Mouse (Mus musculus) brown adipose tissue, adult 24 weeks (tissue): ENCODE results near the gene Gm12355. TPM values are rescaled to one million over a fixed set of nuclear protein-coding genes. Genes with fewer than 3 reads are reported as not detected.
"Not testable (repeated sequence)": the region's sequence is repeated elsewhere in the genome, so short reads cannot be mapped to it uniquely, and the experiment has no call there.

Experiments used
- H3K27ac ChIP-seq: fragments of 200-500 bp; replicated peaks from 2 replicates; pipeline ENCODE4 v1.5.1; 2012; ENCODE audit warnings: low read depth, mild to moderate bottlenecking, low read length
- H3K4me1 ChIP-seq: fragments of 200-500 bp; 2 replicates; pipeline ENCODE4 v1.6.1; 2012; ENCODE audit warnings: low read length, mixed read lengths; ENCODE audit not compliant: control insufficient read depth, insufficient read depth, insufficient read length
- H3K4me3 ChIP-seq: fragments of 200-500 bp; 2 replicates; pipeline ENCODE4 v1.5.1; 2012; ENCODE audit warnings: low read depth, mild to moderate bottlenecking, low read length, moderate library complexity; ENCODE audit not compliant: insufficient read depth
- polyA plus RNA-seq: library from polyadenylated mRNA; stranded (reverse); fragments of >200 nt; gene quantifications from 2 replicates; pipeline ENCODE4 v1.2.4, GENCODE M21; 2012; ENCODE audit not compliant: missing spikeins, insufficient read depth, insufficient read length

Gm12355 gene
- polyA plus RNA-seq, 1 experiment: 5.2 TPM

DNA sequence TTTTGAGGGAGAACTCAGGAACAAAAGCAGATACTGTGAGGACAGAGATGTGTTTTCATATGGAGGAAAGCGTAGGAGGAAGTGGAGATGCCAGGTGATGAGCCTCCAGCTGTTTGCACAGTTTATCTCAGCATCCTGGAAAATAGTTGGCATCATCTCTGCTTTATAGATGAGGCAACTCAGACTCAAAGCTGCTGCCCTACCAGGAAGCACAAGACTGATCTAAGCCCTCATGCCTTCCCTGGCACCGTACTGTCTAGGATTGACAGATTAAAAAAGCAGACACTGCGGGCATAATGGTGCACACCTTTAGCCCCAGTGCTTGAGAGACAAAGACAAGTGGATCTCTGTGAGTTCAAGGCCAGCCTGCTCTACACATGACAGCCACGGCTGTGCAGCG lies 5.2 kb upstream of the Gm12355 start:
- H3K4me3 ChIP-seq: no peak overlapping the region
- no peak overlapping the region for H3K27ac ChIP-seq
- H3K4me1 ChIP-seq: no peaks in the 10 kb centered on the region

DNA sequence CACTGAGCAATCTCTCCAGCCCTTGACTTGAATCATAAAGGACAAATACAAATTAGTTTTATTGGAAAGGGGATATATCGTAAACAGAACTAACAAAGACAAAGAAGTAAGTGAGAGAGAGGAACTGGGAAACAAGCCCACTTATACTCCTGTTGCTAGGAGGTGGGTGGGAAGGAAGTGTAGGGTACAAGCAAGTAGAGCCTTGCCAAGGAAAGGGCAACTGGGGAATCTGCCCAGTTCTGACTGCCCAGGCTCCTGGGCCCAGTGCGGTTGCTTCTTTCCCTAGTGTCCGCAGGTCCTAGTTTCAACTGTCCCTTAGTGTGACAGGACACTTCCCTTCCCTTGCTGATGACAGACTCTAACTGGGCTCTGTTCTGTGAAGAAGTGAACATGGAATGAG lies 3.2 kb upstream of the Gm12355 start:
- Histone ChIP-seq H3K27ac (no peak overlapping the region), H3K4me1 (no peaks in the 10 kb centered on the region), H3K4me3 (no peak overlapping the region)

- not testable (repeated sequence) for H3K27ac ChIP-seq, H3K4me1 ChIP-seq, H3K4me3 ChIP-seq
Measured at GRCm38 (mm10) chr11:98624381-98624780, 1.1 kb downstream of the Gm12355 start.

GRCm38 (mm10) chr11:98623981-98624380 lies 1.5 kb downstream of the Gm12355 start:
- not testable (repeated sequence) for H3K4me3 ChIP-seq, H3K4me1 ChIP-seq, H3K27ac ChIP-seq

DNA sequence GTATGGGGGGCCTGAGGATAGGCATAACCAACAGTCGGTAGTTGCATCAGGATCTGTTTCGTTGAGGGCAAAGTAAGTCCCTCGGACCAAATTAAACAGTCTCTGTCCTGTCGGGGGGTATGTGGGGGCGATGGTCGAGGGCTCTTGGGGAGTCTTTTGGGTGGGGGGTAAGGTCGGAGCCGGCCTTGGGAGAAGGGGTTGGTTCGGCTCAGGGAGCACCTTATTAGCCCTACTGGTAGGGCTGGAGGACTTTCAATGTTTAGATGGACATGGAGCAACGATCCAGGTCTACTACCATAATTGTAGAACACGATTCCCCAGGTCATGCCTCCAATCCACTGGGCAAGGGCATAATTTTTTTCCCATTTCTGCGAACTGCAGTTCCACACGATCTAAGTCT lies 4.7 kb downstream of the Gm12355 start:
- Histone ChIP-seq H3K4me3 (no peak overlapping the region), H3K4me1 (no peaks in the 10 kb centered on the region), H3K27ac (no peak overlapping the region)

DNA sequence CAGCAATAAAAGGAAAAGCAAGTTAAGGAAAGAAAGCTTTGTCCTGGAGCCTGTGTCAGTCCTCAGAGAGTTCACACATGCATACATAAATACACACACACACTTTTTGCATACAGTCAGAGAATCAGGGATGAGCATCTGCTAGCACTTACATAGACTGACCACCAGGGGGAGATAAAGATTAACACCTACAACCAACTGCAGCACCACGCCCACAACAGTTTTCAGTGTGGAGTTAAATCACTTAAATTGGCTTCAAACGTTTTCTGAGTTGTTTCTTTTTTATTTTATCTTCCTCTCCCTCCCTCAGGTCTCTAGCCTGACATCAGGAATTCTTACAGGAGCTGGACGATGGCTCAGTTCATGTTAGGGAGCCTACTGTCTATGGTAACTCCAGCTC lies 18.7 kb downstream of the Gm12355 start:
- H3K4me3 ChIP-seq: no peak overlapping the region
- no peaks in the 10 kb centered on the region; the same call in 1 of the 2 replicates for H3K4me1 ChIP-seq
- H3K27ac ChIP-seq: no peak overlapping the region

GRCm38 (mm10) chr11:98604911-98605310 lies 20.6 kb downstream of the Gm12355 start:
- H3K27ac ChIP-seq, H3K4me1 ChIP-seq, H3K4me3 ChIP-seq: not testable (repeated sequence)

DNA sequence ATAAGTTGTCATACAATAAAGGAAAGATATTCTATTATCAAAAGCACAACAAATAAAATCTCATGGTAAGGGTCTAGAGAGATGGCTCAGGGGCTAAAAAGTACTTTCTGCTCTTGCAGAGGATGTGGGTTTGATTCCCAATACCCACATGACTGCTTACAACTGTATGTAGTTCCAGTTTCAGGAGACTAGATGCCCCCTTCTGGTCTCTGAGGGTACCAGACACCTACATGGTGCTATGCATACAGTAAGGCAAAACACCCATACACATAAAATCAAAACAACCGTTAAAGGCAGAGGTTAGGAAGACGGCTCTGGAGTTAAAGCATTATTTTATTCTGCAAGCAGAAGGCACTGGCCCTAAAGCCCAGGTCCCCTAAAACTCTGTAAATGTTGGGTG lies 21.5 kb downstream of the Gm12355 start:
- no peaks in the 10 kb centered on the region; the same call in 1 of the 2 replicates for H3K4me1 ChIP-seq
- H3K4me3 ChIP-seq: no peak overlapping the region
- no peak overlapping the region for H3K27ac ChIP-seq

GRCm38 (mm10) chr11:98602090-98602690 lies 23.3 kb downstream of the Gm12355 start:
- H3K4me1 ChIP-seq: no peaks in the 10 kb centered on the region; the same call in 1 of the 2 replicates
- H3K27ac ChIP-seq: no peak overlapping the region
- H3K4me3 ChIP-seq: no peak overlapping the region

GRCm38 (mm10) chr11:98599291-98599690 lies 26.2 kb downstream of the Gm12355 start:
- Histone ChIP-seq H3K27ac (no peak overlapping the region), H3K4me3 (peak overlapping the region; percentile 19; the same call in 1 of the 2 replicates), H3K4me1 (no peaks in the 10 kb centered on the region; the same call in 1 of the 2 replicates)

- H3K27ac ChIP-seq: no peak overlapping the region
- H3K4me3 ChIP-seq: peak overlapping the region; percentile 19; the same call in 1 of the 2 replicates
- H3K4me1 ChIP-seq: no peaks in the 10 kb centered on the region; the same call in 1 of the 2 replicates
Measured at GRCm38 (mm10) chr11:98598851-98599290, 26.6 kb downstream of the Gm12355 start.

- H3K4me1 ChIP-seq: no peaks in the 10 kb centered on the region; the same call in 1 of the 2 replicates
- peak within 1 kb of the TSS; percentile 19; the same call in 1 of the 2 replicates for H3K4me3 ChIP-seq
- no peak within 1 kb of the TSS for H3K27ac ChIP-seq
Measured at GRCm38 (mm10) chr11:98597991-98598390, 27.5 kb downstream of the Gm12355 start, which contains the start of gene Lrrc3c. TSS of gene Lrrc3c (plus strand) at chr11:98598291.

DNA sequence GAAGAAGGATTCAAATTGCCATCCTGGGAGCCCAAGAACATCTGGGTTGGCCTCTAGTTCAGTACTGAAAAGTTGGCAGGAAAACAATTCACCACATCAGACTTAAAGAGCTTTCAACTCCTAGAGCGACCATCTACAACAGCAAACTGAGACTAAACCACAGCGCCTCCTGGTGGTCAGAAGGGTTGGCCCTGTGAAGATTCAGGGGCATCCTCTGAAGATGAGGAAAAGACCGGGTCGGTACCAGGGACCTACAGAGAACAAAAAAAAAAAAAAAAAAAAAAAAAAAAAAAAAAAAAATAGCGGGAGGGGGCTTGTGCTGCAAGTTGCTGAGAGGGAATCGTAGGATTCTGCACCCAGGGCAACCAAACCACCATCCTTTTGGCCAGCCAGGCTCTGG lies 28.1 kb downstream of the Gm12355 start:
- Histone ChIP-seq H3K27ac (no peak overlapping the region), H3K4me1 (no peaks in the 10 kb centered on the region; the same call in 1 of the 2 replicates), H3K4me3 (no peak overlapping the region)

DNA sequence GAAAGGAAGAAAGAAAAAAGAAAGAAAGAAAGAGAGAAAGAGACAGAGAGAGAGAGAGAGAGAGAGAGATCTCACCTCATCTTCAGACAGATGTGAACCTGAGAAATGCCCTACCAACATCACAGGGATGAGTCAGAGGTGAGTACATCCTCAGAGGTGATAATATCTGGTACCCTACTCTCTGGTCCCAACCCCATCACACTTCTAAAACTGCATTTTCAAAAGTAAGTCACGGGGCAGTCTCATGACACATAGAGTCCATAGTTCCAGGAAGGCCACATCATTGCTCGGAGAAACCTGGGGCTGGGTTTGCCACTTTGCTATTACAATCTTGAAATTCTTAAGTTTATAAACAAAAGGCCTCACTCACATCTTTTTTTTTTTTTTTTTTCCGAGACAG lies 29.5 kb downstream of the Gm12355 start:
- Histone ChIP-seq H3K4me3 (no peak overlapping the region), H3K4me1 (no peaks in the 10 kb centered on the region), H3K27ac (no peak overlapping the region)

DNA sequence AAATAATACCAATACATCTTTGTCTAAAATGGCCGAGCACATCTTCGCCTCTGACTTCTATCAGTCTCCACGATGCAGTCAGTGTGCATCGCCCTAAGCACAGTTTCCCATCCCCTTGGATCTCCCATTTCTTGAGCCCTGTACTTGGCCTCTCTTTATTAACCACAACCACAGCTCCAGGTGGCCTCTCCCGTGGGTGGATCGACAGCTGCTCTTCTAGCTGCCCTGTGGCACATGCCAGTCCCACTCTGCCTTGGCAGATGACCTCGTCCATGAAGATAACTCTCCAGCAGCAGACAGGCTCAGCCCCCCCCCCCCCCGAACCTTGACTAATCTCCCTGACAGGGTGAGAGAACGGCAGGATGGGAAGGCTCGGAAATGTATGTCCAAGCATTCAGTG lies 30.0 kb downstream of the Gm12355 start:
- Histone ChIP-seq H3K4me1 (no peaks in the 10 kb centered on the region), H3K27ac (no peak overlapping the region), H3K4me3 (no peak overlapping the region)

- Histone ChIP-seq H3K27ac (no peak overlapping the region), H3K4me1 (no peaks in the 10 kb centered on the region), H3K4me3 (no peak overlapping the region)
Measured at GRCm38 (mm10) chr11:98595021-98595420, 30.4 kb downstream of the Gm12355 start.
